Mouse (Mus musculus) midbrain, postnatal 0 days (tissue): Measurements from ENCODE around the gene Aph1a. TPM values are rescaled to one million over a fixed set of nuclear protein-coding genes. Genes with fewer than 3 reads are reported as not detected.

Experiments
- ATAC-seq: fragments of 200-750 bp; cut with Nextera tagmentation; 2 replicates; pipeline ENCODE4 v1.8.0; 2017; ENCODE audit warnings: moderate number of reproducible peaks, mild to moderate bottlenecking, moderate TSS enrichment, moderate library complexity; ENCODE audit not compliant: low FRiP score
- DNase-seq: peaks from one replicate; pipeline ENCODE4 v3.0.0-alpha.2; 2015; ENCODE audit warnings: low spot score
- H3K27ac ChIP-seq: fragments of 300-500 bp; sonication (generic); 2 replicates; pipeline ENCODE4 v1.5.1; 2014; ENCODE audit warnings: low read depth, mild to moderate bottlenecking, low read length, mixed read lengths
- H3K27me3 ChIP-seq: fragments of 300-500 bp; sonication (generic); 2 replicates; pipeline ENCODE4 v1.6.1; 2014; ENCODE audit warnings: low read length, control low read depth, mixed read lengths; ENCODE audit not compliant: insufficient read depth
- H3K36me3 ChIP-seq: fragments of 300-500 bp; sonication (generic); 2 replicates; pipeline ENCODE4 v1.6.1; 2014; ENCODE audit warnings: low read length, control low read depth, mixed read lengths; ENCODE audit not compliant: insufficient read depth
- H3K4me1 ChIP-seq: fragments of 300-500 bp; sonication (generic); 2 replicates; pipeline ENCODE4 v1.6.1; 2014; ENCODE audit warnings: mild to moderate bottlenecking, control low read depth, antibody characterized with exemption, low read length, mixed read lengths; ENCODE audit not compliant: insufficient read depth
- H3K4me2 ChIP-seq: fragments of 300-500 bp; sonication (generic); 2 replicates; pipeline ENCODE4 v1.6.1; 2014; ENCODE audit warnings: low read depth, mild to moderate bottlenecking, low read length, mixed read lengths; ENCODE audit not compliant: poor library complexity, severe bottlenecking
- H3K4me3 ChIP-seq: fragments of 300-500 bp; sonication (generic); 2 replicates; pipeline ENCODE4 v1.5.1; 2014; ENCODE audit warnings: low read depth, mild to moderate bottlenecking, low read length, moderate library complexity
- H3K9ac ChIP-seq: fragments of 300-500 bp; sonication (generic); replicated peaks from 2 replicates; pipeline ENCODE4 v1.6.1; 2014; ENCODE audit warnings: mild to moderate bottlenecking, low read length, moderate library complexity, mixed read lengths; ENCODE audit not compliant: poor library complexity, severe bottlenecking
- H3K9me3 ChIP-seq: fragments of 300-500 bp; sonication (generic); 2 replicates; pipeline ENCODE4 v1.6.1; 2016; ENCODE audit warnings: low read length, control low read depth
- CTCF ChIP-seq: IDR thresholded peaks from 2 replicates; pipeline ENCODE4 v1.5.1; 2016; ENCODE audit warnings: antibody characterized with exemption, mild to moderate bottlenecking
- whole genome bisulfite sequencing: fragments of 180-500 bp; shearing (Covaris S2); extraction: QIAGEN DNeasy Blood & Tissue Kit; methylation state at CpG from one replicate; pipeline ENCODE4 v1.1.7; 2014; 5-methylcytosine and 5-hydroxymethylcytosine counted together
- polyA plus RNA-seq: library from polyadenylated mRNA; unstranded; fragments of >200 nt; fragmentation: Nextera tagmentation; extraction: Ambion mirVana; gene quantifications from 2 replicates; pipeline ENCODE4 v1.2.1, GENCODE M21; 2015
- total RNA-seq: library from RNA; depleted of rRNA; stranded (reverse); fragments of >200 nt; gene quantifications from 2 replicates; pipeline ENCODE4 v1.2.3, GENCODE M21; 2014

Gene Aph1a
- total and polyA plus RNA-seq, 2 experiments from 2014 or later = 45.2 to 71.6 TPM

DNA sequence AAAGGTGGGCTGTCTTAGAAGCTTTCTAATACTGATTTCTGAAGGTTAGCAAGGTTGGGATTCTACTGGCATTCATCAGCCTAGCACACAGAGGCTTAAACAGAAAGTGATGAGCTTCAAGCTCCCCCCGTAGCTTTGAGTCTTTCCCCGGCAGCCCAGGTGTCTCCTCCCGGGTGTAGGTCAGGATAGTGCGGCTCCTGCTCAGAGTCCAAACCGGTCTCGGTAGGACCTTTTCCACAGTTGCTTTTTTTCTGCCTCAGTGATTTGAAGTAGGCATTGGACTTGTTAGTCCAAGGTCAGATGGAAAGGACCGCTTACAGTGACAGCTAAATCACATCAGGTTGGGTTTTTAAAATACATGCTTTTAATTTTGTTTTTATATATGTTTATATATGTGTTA is 38.8 kb downstream of the Aph1a start:
- Histone ChIP-seq H3K9me3 (no peaks in the 10 kb centered on the region), H3K4me2 (no peak overlapping the region), H3K27me3 (no peaks in the 10 kb centered on the region), H3K27ac (no peak overlapping the region), H3K4me3 (no peak overlapping the region), H3K36me3 (peaks cover 10% of the 10 kb centered on the region), H3K9ac (no peak overlapping the region), H3K4me1 (no peaks in the 10 kb centered on the region)
- ATAC-seq = no peak
- TF ChIP-seq CTCF = no peak
- 92% methylated on average over 7 of the region's 7 CpGs for WGBS
- DNase-seq = no peak

DNA sequence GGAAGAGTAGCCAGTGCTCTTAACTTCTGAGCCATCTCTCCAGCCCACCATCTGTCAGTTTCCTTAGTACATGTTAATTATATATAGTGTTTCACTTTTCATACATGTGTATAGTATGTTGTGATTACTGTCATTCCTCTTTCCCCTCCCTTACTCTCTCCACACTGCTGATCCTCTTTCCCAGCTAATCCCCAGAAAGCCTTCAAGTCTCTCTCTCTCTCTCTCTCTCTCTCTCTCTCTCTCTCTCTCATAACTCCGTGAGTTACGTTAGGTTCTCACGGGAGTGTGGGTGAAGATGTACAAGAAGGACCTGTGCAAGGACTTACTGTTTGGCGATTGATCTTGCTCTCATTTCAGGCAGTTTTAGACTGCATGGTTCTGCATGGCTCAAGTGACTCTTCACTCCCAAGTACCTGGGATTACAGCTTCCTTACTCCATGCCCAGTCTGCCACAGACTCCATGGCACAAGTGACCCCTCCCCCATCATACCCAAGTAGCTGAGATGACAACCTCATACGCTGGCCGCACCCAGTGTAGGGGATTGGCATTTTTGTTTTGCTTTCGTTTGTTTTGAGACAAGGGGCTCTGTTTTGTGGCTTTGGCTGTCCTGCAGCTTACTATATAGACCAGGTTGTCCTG is 39.5 kb downstream of the Aph1a start:
- Histone ChIP-seq H3K9ac (no peak overlapping the region), H3K4me1 (no peaks in the 10 kb centered on the region), H3K4me3 (no peak overlapping the region), H3K4me2 (no peak overlapping the region), H3K36me3 (peaks cover 14% of the 10 kb centered on the region), H3K9me3 (no peaks in the 10 kb centered on the region), H3K27ac (no peak overlapping the region), H3K27me3 (no peaks in the 10 kb centered on the region)
- ATAC-seq (no peak), DNase-seq (no peak)
- WGBS = 90% methylated on average over 7 of the region's 7 CpGs
- TF ChIP-seq CTCF = no peak

DNA sequence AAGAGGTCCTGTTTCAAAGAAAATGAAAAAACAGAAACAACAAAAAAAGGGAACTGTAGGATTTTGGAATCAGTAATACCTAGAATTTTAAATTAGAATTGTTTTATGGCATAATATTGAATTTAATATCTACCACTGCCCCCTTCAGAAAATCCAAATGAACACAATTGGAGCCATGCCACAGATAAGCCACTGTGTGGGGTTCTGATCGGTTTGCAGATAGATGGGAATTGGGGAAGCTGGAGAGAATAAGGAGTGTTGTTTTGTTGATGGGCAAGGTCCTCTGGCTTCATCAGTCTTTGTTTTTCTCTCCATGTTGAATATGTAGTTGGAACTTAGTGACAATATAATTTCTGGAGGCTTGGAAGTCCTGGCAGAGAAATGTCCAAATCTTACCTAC is 40.7 kb downstream of the Aph1a start:
- Histone ChIP-seq H3K36me3 (peaks cover 16% of the 10 kb centered on the region), H3K9ac (no peak overlapping the region), H3K27ac (no peak overlapping the region), H3K4me2 (no peak overlapping the region), H3K9me3 (no peaks in the 10 kb centered on the region), H3K27me3 (no peaks in the 10 kb centered on the region), H3K4me1 (no peaks in the 10 kb centered on the region), H3K4me3 (no peak overlapping the region)
- 84% methylated on average over 1 of the region's 1 CpGs for WGBS
- no peak for ATAC-seq
- DNase-seq = no peak
- TF ChIP-seq CTCF = no peak

DNA sequence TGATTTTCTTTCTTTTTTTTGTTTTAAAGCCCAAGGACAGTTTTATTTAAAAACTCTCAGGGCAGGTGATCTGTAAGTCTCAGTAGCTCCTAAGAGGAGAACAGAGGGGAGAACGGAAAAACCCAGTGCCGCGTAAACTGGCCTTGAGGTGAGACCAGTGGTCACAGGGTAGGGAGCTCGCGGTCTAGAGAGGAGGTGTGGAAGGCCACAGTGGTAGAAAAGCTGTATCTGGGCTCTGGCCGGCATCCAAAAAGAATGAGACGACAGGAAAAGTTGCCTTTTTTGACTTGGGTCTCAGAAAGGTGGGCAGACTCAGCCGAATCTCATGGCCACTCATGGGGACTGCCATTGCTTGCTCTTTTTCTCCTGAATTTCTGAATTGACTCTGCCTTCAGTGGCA is 44.4 kb downstream of the Aph1a start:
- Histone ChIP-seq H3K4me1 (no peaks in the 10 kb centered on the region), H3K4me2 (no peak overlapping the region), H3K9ac (no peak overlapping the region), H3K27ac (no peak overlapping the region), H3K36me3 (peaks cover 22% of the 10 kb centered on the region), H3K4me3 (no peak overlapping the region), H3K9me3 (no peaks in the 10 kb centered on the region), H3K27me3 (no peaks in the 10 kb centered on the region)
- ATAC-seq (no peak), DNase-seq (no peak)
- WGBS = 98% methylated on average over 8 of the region's 8 CpGs
- no peak for TF ChIP-seq CTCF

DNA sequence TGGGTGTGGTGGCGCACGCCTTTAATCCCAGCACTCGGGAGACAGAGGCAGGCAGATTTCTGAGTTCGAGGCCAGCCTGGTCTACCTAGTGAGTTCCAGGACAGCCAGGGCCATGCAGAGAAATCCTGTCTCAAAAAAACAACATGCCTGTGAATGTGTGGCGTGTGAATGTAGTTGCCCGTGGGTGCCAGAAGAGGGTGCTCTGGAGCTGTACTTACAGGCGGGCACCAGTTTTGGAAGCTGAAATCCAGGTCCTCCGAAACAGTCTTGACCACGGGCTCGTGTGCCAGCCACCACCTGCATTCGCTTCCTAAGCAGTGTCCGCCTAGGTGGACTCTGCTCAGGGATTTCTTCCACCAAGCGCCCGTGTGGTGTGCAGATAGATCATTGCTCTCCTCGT is 45.1 kb downstream of the Aph1a start:
- Histone ChIP-seq H3K9ac (no peak overlapping the region), H3K27ac (no peak overlapping the region), H3K4me2 (no peak overlapping the region), H3K27me3 (no peaks in the 10 kb centered on the region), H3K4me3 (no peak overlapping the region), H3K4me1 (no peaks in the 10 kb centered on the region), H3K9me3 (no peaks in the 10 kb centered on the region), H3K36me3 (peaks cover 21% of the 10 kb centered on the region)
- 94% methylated on average over 15 of the region's 15 CpGs for WGBS
- ATAC-seq (no peak), DNase-seq (no peak)
- TF ChIP-seq CTCF = peak; percentile 46

DNA sequence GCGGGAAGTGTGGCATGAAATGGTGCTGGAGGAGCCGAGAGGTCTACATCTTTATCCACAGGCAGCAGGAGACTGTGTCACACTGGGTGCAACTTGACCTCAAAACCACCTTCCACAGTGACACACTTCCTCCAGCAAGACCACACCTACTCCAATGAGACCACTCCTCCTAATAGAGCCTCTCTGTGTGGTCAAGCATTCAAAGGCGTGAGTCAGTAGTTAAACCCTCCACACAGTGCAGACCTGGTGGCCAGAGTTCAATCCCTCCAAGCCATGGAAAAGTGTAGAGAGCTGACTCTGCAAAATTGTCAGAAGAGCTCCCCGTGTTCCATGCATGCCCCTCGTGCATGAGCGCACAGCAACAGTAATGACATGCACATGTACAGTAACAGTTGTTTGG is 49.0 kb downstream of the Aph1a start:
- no peak for ATAC-seq
- peaks cover 16% of the 10 kb centered on the region; the same call in 1 of the 2 replicates for H3K36me3 ChIP-seq

More for the DNA sequence above, 49.0 kb downstream of the Aph1a start:
- 84% methylated on average over 6 of the region's 6 CpGs for WGBS
- Histone ChIP-seq H3K4me1 (no peaks in the 10 kb centered on the region), H3K27me3 (no peaks in the 10 kb centered on the region), H3K4me2 (no peak overlapping the region), H3K4me3 (no peak overlapping the region), H3K27ac (no peak overlapping the region), H3K9ac (no peak overlapping the region), H3K9me3 (no peaks in the 10 kb centered on the region)
- TF ChIP-seq CTCF = no peak
- DNase-seq = no peak
